Mouse (Mus musculus) lung, postnatal 36 days (tissue): ENCODE measurements around the gene C1qtnf6.

Source experiments
- DNase-seq: peaks from one replicate; pipeline ENCODE4 v3.0.0; 2022; ENCODE audit warnings: mixed read lengths

C1qtnf6 gene

GRCm38 (mm10) chr15:78530671-78531450 is at the start of gene C1qtnf6:
Gene C1qtnf6 (minus strand): TSS chr15:78531416.
- DNase-seq = peak; percentile 74

DNA sequence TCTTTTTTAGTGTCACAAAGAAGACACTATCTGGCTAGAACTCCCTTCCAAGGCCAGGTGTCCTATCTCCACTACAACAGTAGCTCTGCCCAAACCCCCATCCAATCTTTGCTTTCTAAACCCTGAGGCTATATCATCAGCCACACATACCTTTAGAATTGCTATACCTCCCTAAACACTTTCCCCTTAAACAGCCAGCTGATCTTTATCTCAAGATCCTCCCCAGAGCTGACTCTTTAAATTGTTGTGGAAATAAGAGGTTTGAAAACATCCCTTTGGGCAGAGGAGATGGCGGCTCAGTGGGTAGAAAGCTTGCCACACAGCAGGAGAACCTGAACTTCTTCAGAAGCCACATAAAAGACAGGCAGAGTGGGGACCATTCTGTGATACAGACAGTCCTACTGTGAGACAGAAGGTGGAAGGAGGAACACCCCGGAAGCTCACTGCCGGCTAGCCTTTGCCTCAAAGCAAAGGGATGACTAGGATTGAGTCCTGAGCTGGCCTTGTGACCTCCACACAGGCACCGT is 45.1 kb upstream of the C1qtnf6 start:
- DNase-seq = no peak

DNA sequence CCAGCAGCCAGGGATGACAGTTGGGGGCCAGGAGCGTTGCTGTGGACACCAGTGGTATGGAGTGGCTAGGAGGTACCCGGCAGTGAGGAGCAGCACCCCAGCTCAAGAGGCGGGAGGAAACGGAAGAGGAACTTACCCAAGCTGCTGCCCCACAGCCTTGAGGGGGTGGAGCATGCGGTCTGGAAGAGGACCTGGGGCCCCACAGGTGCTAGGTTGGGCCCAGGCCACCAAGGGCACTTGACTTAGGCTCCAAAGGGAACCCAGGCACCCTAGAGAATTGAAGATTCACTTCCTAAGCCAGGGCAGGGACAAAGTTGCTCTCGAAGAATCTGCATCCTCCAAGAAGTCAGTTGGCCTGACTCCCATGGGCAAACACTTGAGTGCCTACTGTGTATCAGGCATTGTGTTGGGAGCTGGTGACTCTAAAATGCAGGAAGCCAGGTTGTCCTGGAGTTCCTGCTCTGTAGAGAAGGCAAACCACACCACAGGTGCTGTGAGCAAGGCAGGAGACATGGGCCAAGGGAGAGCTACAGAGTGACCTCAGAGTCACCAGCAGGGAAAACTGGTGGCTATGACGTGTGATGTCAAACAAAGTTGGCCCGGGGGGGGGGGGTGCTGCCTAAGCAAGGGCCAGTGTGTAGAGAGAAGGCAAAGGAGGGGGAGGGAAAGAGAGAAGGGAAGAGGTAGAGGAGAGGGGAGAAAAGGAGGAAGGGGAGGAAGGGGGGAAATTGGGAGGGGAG is 41.6 kb upstream of the C1qtnf6 start, which contains the start of gene Rac2:
TSS of gene Rac2 (minus strand) at position 126 of the 740 bp plus-strand sequence.
- DNase-seq = peak; percentile 68

DNA sequence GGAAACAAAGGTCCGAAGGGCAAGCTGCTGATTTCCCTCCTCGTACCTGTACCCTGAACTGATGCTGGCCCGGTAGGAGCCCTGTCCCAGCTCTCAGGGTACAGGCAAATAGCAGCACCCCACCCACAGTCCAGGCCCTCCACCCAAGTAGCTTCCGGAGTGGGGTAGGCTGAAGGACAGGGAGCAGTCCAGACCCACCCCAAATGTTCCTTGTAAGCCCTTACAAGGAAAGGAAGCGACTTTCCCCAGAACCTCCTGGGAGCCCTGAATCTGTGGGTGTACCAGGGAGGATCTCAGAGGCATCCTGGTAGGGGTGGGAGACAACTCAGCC is 41.0 kb upstream of the C1qtnf6 start:
- no peak for DNase-seq

DNA sequence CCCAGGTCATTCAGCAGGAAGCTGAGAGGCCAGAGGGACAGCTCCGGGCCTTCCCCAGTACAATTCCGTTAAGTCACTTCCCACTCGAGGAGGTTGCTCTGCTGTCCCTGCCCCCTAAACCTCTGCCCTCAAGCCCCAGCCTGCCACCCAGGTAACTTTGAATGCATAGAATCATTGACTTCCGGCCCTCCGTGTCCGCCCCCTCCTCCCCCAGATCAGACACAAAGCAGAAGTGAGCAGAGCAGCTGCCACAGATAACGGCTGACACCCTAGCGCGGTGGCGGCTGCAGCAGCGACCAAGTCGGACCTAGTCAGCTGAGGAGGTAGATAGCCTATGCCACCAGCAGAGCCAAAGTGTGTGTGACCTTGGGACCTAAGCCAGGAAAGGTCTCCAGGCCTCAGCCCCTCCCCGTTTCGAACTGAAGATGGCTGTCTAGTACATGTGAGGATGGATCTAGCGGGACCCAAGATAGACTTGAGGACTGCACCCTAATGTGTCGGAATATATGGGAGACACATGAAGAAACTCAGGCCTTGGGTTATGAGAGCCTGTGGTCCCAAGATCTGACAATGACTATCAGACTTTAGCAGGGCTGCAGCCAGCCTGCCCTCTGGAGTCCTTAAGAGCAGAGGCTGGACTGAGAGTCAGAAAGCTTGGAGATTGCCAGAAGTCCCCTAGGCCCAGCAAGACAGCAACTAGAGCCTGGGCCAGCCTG is 40.5 kb upstream of the C1qtnf6 start:
- DNase-seq = peak; percentile 68

GRCm38 (mm10) chr15:78570170-78570569 is 39.0 kb upstream of the C1qtnf6 start:
- DNase-seq = no peak

DNA sequence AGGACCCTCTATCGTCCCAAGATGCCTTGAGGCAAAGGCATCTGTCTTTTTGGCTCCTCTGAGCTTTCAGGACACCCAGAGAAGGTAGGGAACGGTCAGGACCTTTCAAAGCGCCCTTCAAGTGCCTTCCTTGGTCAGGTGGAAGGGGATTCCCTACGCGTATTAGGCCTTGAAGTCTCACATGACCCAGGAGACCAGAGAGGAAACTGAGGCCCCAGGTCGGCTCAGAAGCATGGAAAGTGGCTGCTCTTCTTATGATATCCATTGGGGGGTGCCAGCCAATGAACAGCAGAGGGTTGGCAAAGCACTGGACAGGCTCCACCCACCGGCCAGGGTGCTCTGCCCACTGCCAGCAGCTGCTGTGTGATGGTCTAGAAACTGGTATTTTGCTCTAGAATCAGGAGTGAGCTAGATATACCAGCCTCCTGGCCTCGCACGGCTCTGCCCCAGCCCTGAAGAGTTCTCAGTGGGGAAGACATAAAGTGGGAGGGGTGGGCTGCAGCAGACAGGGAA is 36.4 kb upstream of the C1qtnf6 start:
- DNase-seq = no peak

DNA sequence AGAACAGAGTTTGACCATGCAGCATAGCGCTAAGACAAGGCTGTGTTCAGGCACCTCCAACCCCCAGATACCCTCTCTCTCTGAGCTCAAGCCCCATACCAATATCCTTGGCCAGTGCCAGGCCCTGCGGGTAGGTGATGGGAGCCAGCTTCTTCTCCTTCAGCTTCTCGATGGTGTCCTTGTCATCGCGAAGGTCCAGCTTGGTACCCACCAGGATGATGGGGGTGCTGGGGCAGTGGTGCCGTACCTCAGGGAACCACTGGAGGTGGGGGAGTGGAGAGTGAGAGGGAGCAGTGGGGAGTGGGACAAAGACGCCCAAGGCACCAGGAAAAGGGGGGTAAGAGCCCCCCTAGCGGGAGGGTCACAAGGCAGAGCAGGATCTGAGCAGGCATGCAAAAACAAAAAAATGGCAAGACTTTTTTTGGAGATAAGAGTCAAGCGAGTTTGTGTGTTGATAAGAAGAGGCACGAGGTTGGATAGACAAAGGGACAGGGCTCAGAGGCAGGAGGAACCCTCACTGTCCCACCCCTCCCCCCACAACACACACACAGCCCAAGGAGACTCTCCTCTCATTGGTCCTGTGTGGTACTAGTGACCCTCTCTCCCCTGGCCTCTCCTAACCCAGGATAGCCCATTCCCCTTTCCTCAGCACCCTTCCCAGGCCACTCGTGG is 33.7 kb upstream of the C1qtnf6 start:
- no peak for DNase-seq

DNA sequence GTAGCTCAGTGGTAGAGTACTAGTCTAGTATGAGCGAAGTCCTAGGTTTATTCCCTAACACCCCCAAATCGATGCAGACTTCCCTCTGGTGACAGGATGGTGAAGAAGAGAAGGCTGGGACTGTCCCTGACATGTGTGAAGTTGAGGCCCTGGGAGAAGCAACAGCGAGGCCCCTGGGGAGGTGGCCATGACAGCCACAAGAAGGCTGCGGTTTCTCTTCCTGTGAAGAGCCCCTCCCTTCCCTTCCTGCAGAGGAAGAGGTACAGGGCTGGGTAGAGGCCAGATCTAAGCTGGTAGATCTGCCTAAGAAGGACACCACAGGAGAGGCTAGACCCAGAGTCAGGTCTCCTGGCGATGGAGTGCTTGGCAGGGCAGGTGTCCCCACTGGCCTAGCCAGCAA is 32.7 kb upstream of the C1qtnf6 start:
- DNase-seq = peak; percentile 55

DNA sequence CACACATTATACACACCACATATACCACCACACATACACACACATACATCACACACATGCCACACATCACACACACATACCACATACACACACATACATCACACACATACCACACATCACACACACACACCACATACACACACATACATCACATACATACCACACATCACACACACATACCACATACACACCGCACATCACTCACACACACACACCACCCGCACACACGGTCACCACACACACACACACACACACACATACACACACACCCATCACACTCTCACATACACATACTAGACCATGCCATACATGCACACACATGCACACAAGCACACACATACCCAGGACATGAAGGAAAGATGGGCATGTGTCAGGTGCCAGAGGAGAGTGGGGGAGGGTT is 32.1 kb upstream of the C1qtnf6 start:
- DNase-seq = no peak

DNA sequence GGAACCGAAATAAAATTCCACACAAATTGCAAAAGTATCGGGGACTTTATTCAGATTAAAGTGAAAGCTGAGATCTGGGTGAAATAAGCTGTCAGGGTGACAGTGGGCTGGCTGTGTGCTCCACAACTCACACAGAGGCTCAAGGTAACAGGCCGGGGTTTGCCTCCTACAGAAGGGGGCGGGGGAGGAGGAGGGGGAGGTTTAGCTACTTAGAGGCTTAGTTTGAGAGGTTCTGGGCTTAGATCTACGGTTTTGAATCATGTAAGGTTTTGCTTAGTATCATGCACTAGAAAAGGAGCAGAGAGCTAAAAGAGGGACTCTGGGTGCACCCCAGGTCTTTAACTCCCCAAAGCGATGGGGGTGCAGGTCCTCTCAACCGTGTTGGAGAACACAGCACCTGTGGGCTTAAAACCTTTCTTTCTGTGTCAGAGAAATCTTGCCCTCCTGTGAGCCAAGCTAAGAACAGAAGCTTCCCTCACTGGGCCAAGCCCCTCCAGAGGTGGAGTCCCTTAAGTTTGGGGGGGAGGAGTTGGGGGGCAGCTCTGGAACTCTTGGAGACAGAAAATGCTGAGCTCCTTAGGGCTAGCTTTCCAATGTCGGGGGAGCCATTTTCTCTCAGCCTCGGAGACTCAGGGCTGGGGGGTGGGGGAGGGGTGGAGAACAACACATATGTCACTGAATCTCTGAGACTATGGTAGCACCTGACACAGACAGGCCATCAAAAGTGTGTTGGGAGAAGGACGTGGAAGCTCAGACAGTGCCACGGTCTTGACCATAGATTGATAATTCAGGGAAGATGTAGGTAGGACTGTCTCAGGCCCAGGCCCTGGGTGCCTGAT is 28.1 kb upstream of the C1qtnf6 start:
- DNase-seq = no peak

GRCm38 (mm10) chr15:78557693-78558535 is 26.7 kb upstream of the C1qtnf6 start:
- no peak for DNase-seq

DNA sequence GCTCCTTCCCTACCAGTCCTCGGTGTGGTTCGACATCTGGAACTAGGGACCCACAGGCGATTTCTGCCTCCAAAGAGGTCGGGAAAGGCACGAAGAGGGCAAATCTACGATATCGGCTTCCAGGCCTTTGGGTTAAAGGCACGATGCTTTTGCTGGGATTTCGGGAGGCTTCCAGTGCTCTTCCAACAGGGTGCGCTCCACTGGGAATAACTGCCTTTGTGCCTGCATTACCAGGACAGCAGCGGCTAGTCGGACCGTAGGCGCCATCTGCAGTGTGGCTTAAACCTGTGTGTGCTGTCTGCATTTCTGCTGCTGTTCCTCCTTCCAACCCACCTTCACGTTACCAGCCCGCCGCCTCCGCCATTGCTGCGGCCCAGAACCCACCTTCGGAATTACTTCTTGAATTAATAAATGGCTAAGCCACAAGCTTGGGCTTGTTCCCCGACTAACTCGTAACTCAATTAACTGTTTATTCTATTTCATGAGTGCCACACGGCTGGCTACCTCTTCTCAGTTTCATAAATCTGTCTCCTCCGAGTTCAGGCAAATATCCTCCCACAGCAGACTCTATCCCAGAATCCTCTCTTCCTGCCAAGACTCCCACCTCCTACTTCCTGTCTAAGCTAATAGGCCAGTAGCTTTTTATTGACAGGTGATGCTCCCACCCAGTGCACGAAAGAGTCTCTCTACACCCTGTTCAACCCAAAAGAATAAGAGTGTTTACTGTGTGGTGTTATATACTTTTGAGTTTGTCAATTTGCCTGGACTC is 23.5 kb upstream of the C1qtnf6 start:
- DNase-seq = no peak

- no peak for DNase-seq
Observed at GRCm38 (mm10) chr15:78549189-78549734, 18.0 kb upstream of the C1qtnf6 start.

DNA sequence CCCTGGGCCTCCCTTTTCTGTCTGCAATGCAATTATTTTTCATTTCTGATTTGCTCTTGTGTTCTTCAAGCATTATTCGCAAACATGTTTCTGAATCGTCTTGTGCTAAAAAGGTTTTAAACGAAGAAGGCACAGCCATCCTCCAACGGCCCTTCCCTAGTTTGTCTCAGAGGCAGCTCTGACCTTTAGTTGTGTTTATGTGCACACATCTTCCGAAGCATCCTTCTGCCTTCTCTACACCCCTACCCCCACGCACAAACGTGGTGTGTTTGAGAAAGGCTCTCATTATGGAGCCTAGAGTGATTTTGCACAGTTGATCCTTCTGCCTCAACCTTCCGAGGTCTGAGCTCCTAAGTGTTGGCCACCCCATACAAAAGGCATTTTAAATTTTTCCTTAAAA is 17.5 kb upstream of the C1qtnf6 start:
- no peak for DNase-seq

DNA sequence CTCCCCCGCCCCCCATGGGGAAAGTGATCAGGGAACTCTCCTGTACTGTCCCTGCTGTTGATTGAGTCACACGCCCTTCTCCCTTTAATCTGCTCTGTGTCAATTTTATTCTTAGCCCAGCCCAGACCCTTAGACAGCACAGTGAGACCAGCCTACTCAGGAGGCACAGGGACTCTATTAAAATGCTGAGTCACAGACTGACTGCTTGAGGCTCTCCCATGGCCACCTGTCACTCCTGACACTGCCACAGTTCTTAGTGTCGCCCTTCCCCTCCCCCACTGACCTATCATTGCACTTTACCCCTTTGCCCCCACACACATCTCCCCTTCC is 17.1 kb upstream of the C1qtnf6 start:
- DNase-seq = peak; percentile 38

DNA sequence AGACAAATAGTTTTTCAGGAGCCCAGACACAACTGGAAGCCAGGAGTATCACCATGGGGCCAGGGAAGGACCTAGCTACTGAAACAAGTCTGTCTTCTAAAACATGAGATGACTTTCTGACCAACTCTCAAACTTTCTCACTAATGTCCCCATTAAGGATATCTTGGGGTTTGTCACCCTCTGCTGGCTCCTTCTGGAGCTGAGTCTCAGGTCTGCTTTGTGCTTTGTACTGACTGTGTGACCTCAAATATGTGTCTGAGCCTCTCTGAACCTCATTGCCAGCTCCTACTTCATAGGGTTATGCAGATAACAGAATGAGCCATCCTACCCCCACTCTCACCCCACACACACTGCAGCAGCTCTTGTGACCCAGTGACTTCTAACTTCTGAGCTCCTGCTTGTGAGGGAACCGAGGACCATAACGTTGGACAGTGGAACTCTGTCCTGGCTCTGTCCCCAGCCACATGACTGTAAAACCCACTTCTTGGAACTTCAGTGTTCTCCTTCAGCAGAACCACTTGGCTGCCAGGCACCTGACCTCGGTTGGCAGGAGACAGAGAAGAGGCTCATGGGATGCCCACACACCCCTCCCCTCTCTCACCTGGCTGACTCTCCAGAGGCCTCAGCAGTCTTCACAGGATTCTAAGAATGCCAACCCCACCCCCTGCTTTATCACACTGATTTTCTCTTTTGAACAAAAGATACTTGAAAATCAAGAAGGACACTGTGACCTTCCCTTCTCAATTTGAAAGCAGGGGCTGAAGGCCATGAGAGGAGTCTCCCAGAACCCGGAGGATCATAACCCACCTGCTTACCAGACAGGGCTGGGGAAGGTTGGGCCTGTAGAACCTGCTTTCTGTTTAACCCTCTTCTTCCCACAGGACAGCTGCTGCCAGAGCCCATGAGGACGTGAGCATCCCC is 16.5 kb upstream of the C1qtnf6 start:
- DNase-seq = peak; percentile 85

DNA sequence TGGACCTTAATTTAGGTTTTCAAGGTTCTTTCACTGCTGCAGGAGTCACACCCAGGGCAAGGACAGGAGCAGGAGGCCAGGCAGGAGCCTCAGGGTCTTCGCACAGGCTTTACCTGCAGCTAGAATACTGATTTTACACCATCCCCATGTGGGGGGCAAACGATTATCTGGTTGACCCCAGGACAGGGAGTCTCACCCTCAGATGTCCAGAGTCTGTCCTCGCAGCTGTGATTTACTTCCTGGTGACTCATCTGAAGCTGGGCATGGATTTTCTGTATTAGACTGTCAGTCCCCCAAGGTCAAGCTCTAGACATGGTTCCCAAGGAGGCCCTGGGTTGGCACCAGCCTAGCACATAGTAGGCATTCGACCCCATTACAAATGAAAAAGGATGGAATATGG is 14.8 kb upstream of the C1qtnf6 start:
- no peak for DNase-seq

DNA sequence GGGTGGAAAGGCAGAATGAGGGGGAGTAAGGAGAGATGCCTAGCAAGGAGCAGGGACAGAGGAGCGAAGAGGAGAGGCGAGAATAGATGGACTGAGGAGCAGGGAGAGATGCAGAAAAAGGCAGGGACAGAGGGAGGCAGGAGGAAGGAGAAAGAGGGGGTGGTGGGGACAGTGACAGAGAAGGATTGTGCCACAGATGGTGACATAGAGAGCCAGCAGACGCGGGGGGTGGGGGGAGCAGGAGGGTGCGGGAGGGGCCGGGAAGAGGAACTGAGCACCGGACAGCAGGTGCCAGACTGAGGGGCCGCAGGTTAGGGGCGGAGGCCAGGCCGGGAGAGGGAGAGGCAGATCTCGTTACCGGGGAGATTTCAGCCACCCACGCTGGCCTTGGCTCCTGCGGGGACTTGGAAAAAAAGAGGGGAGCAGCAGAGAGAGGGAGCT is 13.4 kb upstream of the C1qtnf6 start, which contains the start of gene Sstr3:
TSS of gene Sstr3 (minus strand) at position 125 of the 441 bp plus-strand sequence.
- DNase-seq = no peak
